Mouse (Mus musculus): Measurements from ENCODE around the gene Mecom.

- no peak for TF ChIP-seq CTCF (IDR thresholded peaks at IDR 0.05; ENCODE audit: extremely low read depth, insufficient read depth, insufficient read length, insufficient replicate concordance)
- TF ChIP-seq POLR2A (IDR thresholded peaks at IDR 0.05; ENCODE audit: low read depth, low read length) = no peak
Measured at GRCm38 (mm10) chr3:30483006-30483684, 64.7 kb downstream of the Mecom start.
